Mouse (Mus musculus) forebrain, embryonic 14.5 days (tissue): ENCODE measurements around the gene Pcdh7. TPM values are rescaled to one million over a fixed set of nuclear protein-coding genes. Genes with fewer than 3 reads are reported as not detected.

Experiments
- ATAC-seq: fragments of 200-750 bp; cut with Nextera tagmentation; 2 replicates; pipeline ENCODE4 v1.8.0; 2017; ENCODE audit warnings: mild to moderate bottlenecking, moderate library complexity
- DNase-seq: peaks from one replicate; pipeline ENCODE4 v3.0.0-alpha.2; 2015; ENCODE audit warnings: low spot score
- H3K27ac ChIP-seq: fragments of 300-500 bp; sonication (generic); 2 replicates; pipeline ENCODE4 v1.5.1; 2014; ENCODE audit warnings: low read depth, mild to moderate bottlenecking, control low read depth, low read length, moderate library complexity
- H3K27me3 ChIP-seq: fragments of 300-500 bp; sonication (generic); replicated peaks from 2 replicates; pipeline ENCODE4 v1.6.1; 2014; ENCODE audit warnings: low read length, control low read depth, mixed read lengths; ENCODE audit not compliant: control insufficient read depth, insufficient read depth
- H3K36me3 ChIP-seq: fragments of 300-500 bp; sonication (generic); 2 replicates; pipeline ENCODE4 v1.6.1; 2014; ENCODE audit warnings: low read length, control low read depth; ENCODE audit not compliant: control insufficient read depth, insufficient read depth
- H3K4me1 ChIP-seq: fragments of 300-500 bp; sonication (generic); 2 replicates; pipeline ENCODE4 v1.6.1; 2014; ENCODE audit warnings: antibody characterized with exemption, low read length, control low read depth; ENCODE audit not compliant: control insufficient read depth, insufficient read depth
- H3K4me2 ChIP-seq: fragments of 300-500 bp; sonication (generic); 2 replicates; pipeline ENCODE4 v1.6.1; 2014; ENCODE audit warnings: mild to moderate bottlenecking, control low read depth, low read length
- H3K4me3 ChIP-seq: fragments of 300-500 bp; sonication (generic); 2 replicates; pipeline ENCODE4 v1.5.1; 2014; ENCODE audit warnings: low read depth, low read length, control low read depth
- H3K9ac ChIP-seq: fragments of 300-500 bp; sonication (generic); 2 replicates; pipeline ENCODE4 v1.6.1; 2014; ENCODE audit warnings: mild to moderate bottlenecking, low read length, control low read depth, moderate library complexity
- H3K9me3 ChIP-seq: fragments of 300-500 bp; sonication (generic); replicated peaks from 2 replicates; pipeline ENCODE4 v1.6.1; 2016; ENCODE audit warnings: low read length, control low read depth, mixed read lengths; ENCODE audit not compliant: control insufficient read depth
- WGBS: fragments of 180-500 bp; shearing (Covaris S2); extraction: QIAGEN DNeasy Blood & Tissue Kit; methylation state at CpG from one replicate; pipeline ENCODE4 v1.1.7; 2014; 5-methylcytosine and 5-hydroxymethylcytosine counted together
- polyA plus RNA-seq: library from polyadenylated mRNA; unstranded; fragments of >200 nt; fragmentation: Nextera tagmentation; extraction: Ambion mirVana; gene quantifications from 2 replicates; pipeline ENCODE4 v1.2.1, GENCODE M21; 2014

Pcdh7 gene
- polyA plus RNA-seq, 1 experiment from 2014 or later, result 8.3 TPM

- Histone ChIP-seq H3K4me2 (no peak overlapping the region), H3K4me1 (no peaks in the 10 kb centered on the region), H3K27ac (no peak overlapping the region), H3K27me3 (no peaks in the 10 kb centered on the region), H3K9me3 (no peaks in the 10 kb centered on the region), H3K36me3 (no peaks in the 10 kb centered on the region), H3K4me3 (no peak overlapping the region), H3K9ac (no peak overlapping the region)
- no peak for DNase-seq
- ATAC-seq, result no peak
- WGBS, result 87% methylated on average over 5 of the region's 5 CpGs
These were observed 86.1 kb downstream of the Pcdh7 start for GRCm38 (mm10) chr5:57803890-57804289.

GRCm38 (mm10) chr5:57807350-57807749 lies 89.6 kb downstream of the Pcdh7 start:
- ATAC-seq (no peak), DNase-seq (peak; percentile 19)
- H3K27me3 ChIP-seq, result no peaks in the 10 kb centered on the region
- 54% methylated on average over 2 of the region's 2 CpGs for WGBS
- H3K9ac ChIP-seq, result no peak overlapping the region
- H3K4me3 ChIP-seq, result no peak overlapping the region
- no peak overlapping the region for H3K4me2 ChIP-seq
- no peaks in the 10 kb centered on the region for H3K4me1 ChIP-seq
- H3K9me3 ChIP-seq, result no peaks in the 10 kb centered on the region
- no peak overlapping the region for H3K27ac ChIP-seq
- no peaks in the 10 kb centered on the region for H3K36me3 ChIP-seq

GRCm38 (mm10) chr5:57810641-57811040 lies 92.9 kb downstream of the Pcdh7 start:
- 83% methylated on average over 1 of the region's 1 CpGs for WGBS
- H3K4me3 ChIP-seq, result no peak overlapping the region
- DNase-seq, result no peak
- no peak overlapping the region for H3K4me2 ChIP-seq
- no peak for ATAC-seq
- no peaks in the 10 kb centered on the region for H3K4me1 ChIP-seq
- no peak overlapping the region for H3K9ac ChIP-seq
- H3K36me3 ChIP-seq, result no peaks in the 10 kb centered on the region
- no peaks in the 10 kb centered on the region for H3K27me3 ChIP-seq
- no peak overlapping the region for H3K27ac ChIP-seq
- H3K9me3 ChIP-seq, result no peaks in the 10 kb centered on the region

GRCm38 (mm10) chr5:57815964-57816589 lies 98.3 kb downstream of the Pcdh7 start:
- DNase-seq (no peak), ATAC-seq (no peak)
- Histone ChIP-seq H3K27me3 (no peaks in the 10 kb centered on the region), H3K9me3 (no peaks in the 10 kb centered on the region), H3K27ac (no peak overlapping the region), H3K9ac (no peak overlapping the region), H3K36me3 (no peaks in the 10 kb centered on the region), H3K4me3 (no peak overlapping the region), H3K4me2 (no peak overlapping the region), H3K4me1 (no peaks in the 10 kb centered on the region)
- WGBS, result 78% methylated on average over 5 of the region's 5 CpGs

GRCm38 (mm10) chr5:57819788-57820187 lies 102.0 kb downstream of the Pcdh7 start:
- Histone ChIP-seq H3K4me3 (no peak overlapping the region), H3K9me3 (no peaks in the 10 kb centered on the region), H3K4me1 (no peaks in the 10 kb centered on the region), H3K27ac (no peak overlapping the region), H3K4me2 (no peak overlapping the region), H3K36me3 (no peaks in the 10 kb centered on the region), H3K27me3 (no peaks in the 10 kb centered on the region), H3K9ac (no peak overlapping the region)
- WGBS, result 90% methylated on average over 2 of the region's 2 CpGs
- no peak for DNase-seq
- ATAC-seq, result no peak

- 94% methylated on average over 8 of the region's 8 CpGs for WGBS
These were observed 103.3 kb downstream of the Pcdh7 start for GRCm38 (mm10) chr5:57821099-57821498.

GRCm38 (mm10) chr5:57828437-57828836 lies 110.7 kb downstream of the Pcdh7 start:
- WGBS, result 99% methylated on average over 3 of the region's 3 CpGs
- H3K4me2 ChIP-seq, result no peak overlapping the region
- no peak overlapping the region for H3K4me3 ChIP-seq
- no peak overlapping the region for H3K27ac ChIP-seq
- H3K36me3 ChIP-seq, result no peaks in the 10 kb centered on the region
- no peak overlapping the region for H3K9ac ChIP-seq
- H3K27me3 ChIP-seq, result no peaks in the 10 kb centered on the region
- H3K9me3 ChIP-seq, result no peaks in the 10 kb centered on the region
- DNase-seq (no peak), ATAC-seq (no peak)
- H3K4me1 ChIP-seq, result no peaks in the 10 kb centered on the region

More at GRCm38 (mm10) chr5:57821099-57821498, 103.3 kb downstream of the Pcdh7 start:
- DNase-seq (no peak), ATAC-seq (no peak)
- no peaks in the 10 kb centered on the region for H3K36me3 ChIP-seq
- H3K4me3 ChIP-seq, result no peak overlapping the region
- no peak overlapping the region for H3K27ac ChIP-seq
- H3K4me1 ChIP-seq, result no peaks in the 10 kb centered on the region
- H3K4me2 ChIP-seq, result no peak overlapping the region
- no peak overlapping the region for H3K9ac ChIP-seq
- H3K27me3 ChIP-seq, result no peaks in the 10 kb centered on the region
- H3K9me3 ChIP-seq, result no peaks in the 10 kb centered on the region

GRCm38 (mm10) chr5:57837150-57837549 lies 119.4 kb downstream of the Pcdh7 start:
- H3K4me3 ChIP-seq, result no peak overlapping the region
- no peaks in the 10 kb centered on the region for H3K27me3 ChIP-seq
- H3K9me3 ChIP-seq, result no peaks in the 10 kb centered on the region
- no peak overlapping the region for H3K9ac ChIP-seq
- DNase-seq (no peak), ATAC-seq (no peak)
- no peaks in the 10 kb centered on the region for H3K36me3 ChIP-seq
- no peaks in the 10 kb centered on the region for H3K4me1 ChIP-seq
- H3K4me2 ChIP-seq, result no peak overlapping the region
- no peak overlapping the region for H3K27ac ChIP-seq
- 82% methylated on average over 2 of the region's 2 CpGs for WGBS

- Histone ChIP-seq H3K4me3 (no peak overlapping the region), H3K36me3 (no peaks in the 10 kb centered on the region), H3K27me3 (no peaks in the 10 kb centered on the region), H3K9me3 (no peaks in the 10 kb centered on the region), H3K27ac (no peak overlapping the region), H3K9ac (no peak overlapping the region), H3K4me2 (no peak overlapping the region), H3K4me1 (no peaks in the 10 kb centered on the region)
- WGBS, result 86% methylated on average over 5 of the region's 5 CpGs
- DNase-seq, result no peak
- ATAC-seq, result no peak
These were observed 123.8 kb downstream of the Pcdh7 start for GRCm38 (mm10) chr5:57841357-57842119.
